Comparison of ENCODE assay signal across 27 mouse cellular contexts in genomic region chr5:132690784-132691183, GRCm38 (mm10).
"Had no signal": no experiment of that assay in that cellular context is flagged by ENCODE, and none has a peak within 500 bp of the region (broad histone marks: within the 10 kb centered on the region; RNA-seq: fewer than 3 reads in every experiment).

No protein-coding gene starts in this region.

- H3K9me3 ChIP-seq: intestine, embryonic 15.5 days; limb, embryonic 10.5 days; liver, embryonic 13.5 days; liver, embryonic 15.5 days had no signal

- H3K27me3 ChIP-seq: hindbrain, embryonic 12.5 days; intestine, embryonic 15.5 days; limb, embryonic 12.5 days; liver, embryonic 13.5 days; liver, embryonic 15.5 days had no signal

- H3K36me3 ChIP-seq: hindbrain, embryonic 10.5 days; hindbrain, embryonic 12.5 days; intestine, embryonic 15.5 days; limb, embryonic 10.5 days; limb, embryonic 12.5 days; liver, embryonic 13.5 days; liver, embryonic 15.5 days had no signal

- H3K4me2 ChIP-seq: heart, embryonic 11.5 days; hindbrain, embryonic 12.5 days; hindbrain, embryonic 14.5 days; intestine, embryonic 15.5 days; limb, embryonic 12.5 days; liver, embryonic 11.5 days; liver, embryonic 13.5 days; liver, embryonic 15.5 days had no signal

- ATAC-seq: hindbrain, embryonic 16.5 days; inflammation-experienced regulatory T-cells, adult 6 months; intestine, embryonic 15.5 days; intestine, postnatal 0 days had no signal

- H3K27ac ChIP-seq: gastrocnemius, adult 2 months; heart, adult 2 months; hindbrain, embryonic 10.5 days; hindbrain, embryonic 12.5 days; hindbrain, embryonic 14.5 days; intestine, embryonic 15.5 days; layer of hippocampus, adult 2 months; left cerebral cortex, adult 2 months; limb, embryonic 10.5 days; limb, embryonic 12.5 days; liver, embryonic 13.5 days; liver, embryonic 15.5 days had no signal

- H3K4me3 ChIP-seq: gastrocnemius, adult 2 months; heart, adult 2 months; hindbrain, embryonic 10.5 days; hindbrain, embryonic 12.5 days; intestine, embryonic 15.5 days; layer of hippocampus, adult 2 months; left cerebral cortex, adult 2 months; limb, embryonic 10.5 days; limb, embryonic 12.5 days; liver, embryonic 13.5 days; liver, embryonic 15.5 days had no signal

- DNase-seq: gastrocnemius, adult 2 months; gastrocnemius, postnatal 10 days; gastrocnemius, postnatal 25 days; heart, adult 2 months; heart, postnatal 10 days; heart, postnatal 4 days; kidney, adult 18-20 months; kidney, adult 8-10 months; kidney, postnatal 10 days; kidney, postnatal 25 days; kidney, postnatal 4 days; liver; liver, embryonic 13.5 days had no signal

- H3K4me1 ChIP-seq: hindbrain, embryonic 10.5 days; hindbrain, embryonic 12.5 days; intestine, embryonic 15.5 days; limb, embryonic 10.5 days; limb, embryonic 12.5 days; liver, embryonic 13.5 days; liver, embryonic 15.5 days had no signal

- H3K9ac ChIP-seq: hindbrain, embryonic 12.5 days; hindbrain, embryonic 14.5 days; intestine, embryonic 15.5 days; limb, embryonic 12.5 days; liver, embryonic 13.5 days; liver, embryonic 15.5 days had no signal
